In the genomic region with DNA sequence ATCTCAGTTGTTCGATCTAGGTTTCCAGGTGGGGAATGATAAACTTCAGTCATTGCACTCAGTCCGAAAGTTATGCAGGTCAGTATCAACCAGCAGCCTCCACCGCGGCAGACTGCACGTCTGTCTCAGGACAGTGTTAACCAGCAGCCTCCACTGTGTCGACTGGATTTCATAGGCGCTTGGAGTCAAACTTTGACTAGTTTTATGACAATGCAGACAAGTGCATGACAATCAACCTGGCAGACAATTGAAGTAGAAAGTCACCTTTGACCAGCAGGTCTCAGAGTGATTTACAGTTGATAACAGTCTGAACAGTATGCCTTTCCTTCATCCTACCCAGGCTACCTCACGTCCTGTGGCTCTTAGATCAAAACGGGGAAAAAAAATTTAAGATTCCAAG, we compare ENCODE assay signal across 18 mouse cellular contexts.
DNase-seq lines count a peak whose midpoint lies in the region; ATAC-seq and TF ChIP-seq lines count a peak whose summit lies in the region.
"Had no signal": no experiment of that assay in that cellular context is flagged by ENCODE, and none has a peak within 500 bp of the region (broad histone marks: within the 10 kb centered on the region; RNA-seq: fewer than 3 reads in every experiment).

No protein-coding gene starts in this region.

- 32% methylated on average over 9 of the region's 9 CpGs for WGBS in liver, adult 2 months
- WGBS in intestine, embryonic 16.5 days, result 51% methylated on average over 9 of the region's 9 CpGs
- 34% methylated on average over 9 of the region's 9 CpGs for WGBS in large intestine, adult 2 months

- peak overlapping the region; percentile 42; the same call in 1 of the 2 replicates for H3K4me2 ChIP-seq in intestine, embryonic 16.5 days (ENCODE audit: low read depth, low read length)
- H3K4me2 ChIP-seq: forebrain, embryonic 13.5 days; neural tube, embryonic 15.5 days had no signal

- H3K79me2 ChIP-seq in liver, adult 2 months (ENCODE audit: control insufficient read depth, insufficient read depth, low read length), result peaks cover 9% of the 10 kb centered on the region

- peak overlapping the region; percentile 20; the same call in 1 of the 2 replicates for H3K9ac ChIP-seq in liver, adult 2 months (ENCODE audit: low read depth, low read length)
- no peak overlapping the region for H3K9ac ChIP-seq in intestine, embryonic 16.5 days (ENCODE audit: low read depth, low read length)
- H3K9ac ChIP-seq: forebrain, embryonic 13.5 days; liver, embryonic 14.5 days; neural tube, embryonic 15.5 days had no signal

- no peak overlapping the region for H3K4me3 ChIP-seq in liver, adult 2 months (ENCODE audit: insufficient read depth, low read depth, low read length)
- no peak overlapping the region for H3K4me3 ChIP-seq in intestine, embryonic 16.5 days (ENCODE audit: low read length)
- H3K4me3 ChIP-seq: forebrain, embryonic 13.5 days; heart, embryonic 10.5 days; neural tube, embryonic 15.5 days had no signal

- no peak for TF ChIP-seq CTCF in liver, adult 2 months (IDR thresholded peaks at IDR 0.05; ENCODE audit: low read depth, low read length)

- no peaks in the 10 kb centered on the region for H3K9me3 ChIP-seq in intestine, embryonic 16.5 days (ENCODE audit: control insufficient read depth, low read length)
- H3K9me3 ChIP-seq: forebrain, embryonic 13.5 days; heart, embryonic 10.5 days; neural tube, embryonic 15.5 days had no signal

- ATAC-seq in intestine, embryonic 16.5 days, result peak; percentile 86
- ATAC-seq: forebrain, embryonic 13.5 days; hindbrain, embryonic 16.5 days had no signal

- H3K4me1 ChIP-seq in liver, adult 2 months (ENCODE audit: control insufficient read depth, insufficient read depth, low read length), result peaks cover 30% of the 10 kb centered on the region
- H3K4me1 ChIP-seq in intestine, embryonic 16.5 days (ENCODE audit: control insufficient read depth, insufficient read depth, low read length), result peaks cover 48% of the 10 kb centered on the region

- no peaks in the 10 kb centered on the region for H3K36me3 ChIP-seq in liver, adult 2 months (ENCODE audit: control insufficient read depth, insufficient read depth, low read length)
- H3K36me3 ChIP-seq in intestine, embryonic 16.5 days (ENCODE audit: control insufficient read depth, insufficient read depth, low read length), result no peaks in the 10 kb centered on the region
- H3K36me3 ChIP-seq: heart, embryonic 10.5 days; neural tube, embryonic 15.5 days had no signal

- H3K27me3 ChIP-seq in liver, adult 2 months (ENCODE audit: control insufficient read depth, insufficient read depth, low read length), result no peaks in the 10 kb centered on the region
- no peaks in the 10 kb centered on the region for H3K27me3 ChIP-seq in intestine, embryonic 16.5 days (replicated peaks; ENCODE audit: control insufficient read depth, insufficient read depth, low read length)
- H3K27me3 ChIP-seq: forebrain, embryonic 13.5 days; neural tube, embryonic 15.5 days had no signal

- no peak for TF ChIP-seq POLR2A in liver, adult 2 months (IDR thresholded peaks at IDR 0.05; ENCODE audit: extremely low read depth, insufficient read depth, low read length)

- peak; percentile 44 for DNase-seq in kidney, adult 11 months
- no peak for DNase-seq in kidney, postnatal 4 days
- DNase-seq in liver, adult 2 months (ENCODE audit: extremely low read depth, low read depth, low spot score), result no peak
- no peak for DNase-seq in liver
- DNase-seq in large intestine, adult 2 months (ENCODE audit: low read depth, low spot score), result peak; percentile 81
- DNase-seq in right cerebral cortex, postnatal 36 days (ENCODE audit: low spot score in 2 of 2), result no peak
- no peak for DNase-seq in left cerebral cortex, adult 9 months (ENCODE audit: low spot score in 2 of 2)
- DNase-seq: cerebellum, adult 8-10 months; cerebellum, postnatal 36 days; embryo, embryonic 11 days; thymus, adult 2 months had no signal

- H3K27ac ChIP-seq in liver, adult 2 months (replicated peaks; ENCODE audit: insufficient read depth, low read depth, low read length), result peak overlapping the region; percentile 80
- H3K27ac ChIP-seq in intestine, embryonic 16.5 days (ENCODE audit: low read length), result peak overlapping the region; percentile 88
- H3K27ac ChIP-seq: heart, embryonic 10.5 days; liver, embryonic 14.5 days; neural tube, embryonic 15.5 days; stomach, postnatal 0 days had no signal

Comparison
In these comparisons a context has a peak if more than half of its experiments do, and no peak if none do; other contexts are left out.
1. DNase-seq: peak in kidney, adult 11 months (single experiment) and large intestine, adult 2 months (single experiment); none in kidney, postnatal 4 days (0 of 2), liver, adult 2 months (single experiment), liver (single experiment), right cerebral cortex, postnatal 36 days (0 of 2) and left cerebral cortex, adult 9 months (0 of 2).